Mouse (Mus musculus): Measurements from ENCODE around the gene Rpp25l. TPM values are rescaled to one million over a fixed set of nuclear protein-coding genes. Genes with fewer than 3 reads are reported as not detected.

Rpp25l gene
- polyA plus RNA-seq, 1 experiment from 2014 or later = 38.0 TPM

DNA sequence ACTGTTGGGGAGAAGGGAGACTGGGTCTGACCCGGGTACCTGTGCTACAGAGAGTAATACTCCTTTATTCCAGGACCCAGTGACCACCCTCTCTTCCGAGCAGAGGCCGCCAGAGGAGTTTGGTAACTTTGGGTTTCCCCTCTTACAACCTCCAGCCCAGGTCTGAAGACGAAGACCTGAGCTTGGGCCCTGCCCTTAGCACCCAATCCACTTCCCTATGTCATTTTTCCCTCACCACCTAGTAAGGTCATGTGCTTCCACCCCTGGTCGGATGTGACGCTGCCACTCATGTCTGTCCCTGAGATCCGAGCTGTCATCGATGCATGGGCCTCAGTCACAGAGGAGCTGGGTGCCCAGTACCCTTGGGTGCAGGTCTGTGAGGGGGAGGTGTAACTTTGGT lies 43.1 kb upstream of the Rpp25l start:
- H3K36me3 ChIP-seq (ENCODE audit: control insufficient read depth, insufficient read depth, low read length) = peaks cover 5% of the 10 kb centered on the region; the same call in 1 of the 2 replicates
- H3K27ac ChIP-seq (replicated peaks) = no peak overlapping the region
- ATAC-seq (ENCODE audit: low FRiP score, low TSS enrichment) = no peak
- H3K9ac ChIP-seq (ENCODE audit: low read length) = 0 out of 2 replicates have a peak overlapping the region, but pooled peaks have one; percentile 80
- peak overlapping the region; percentile 82 for H3K4me2 ChIP-seq (replicated peaks; ENCODE audit: low read depth)
- no peaks in the 10 kb centered on the region for H3K27me3 ChIP-seq (ENCODE audit: control insufficient read depth, insufficient read depth, low read length)
- no peak for DNase-seq (ENCODE audit: low spot score)
- H3K4me1 ChIP-seq (replicated peaks; ENCODE audit: control insufficient read depth, insufficient read depth) = peaks cover 8% of the 10 kb centered on the region; the same call in 1 of the 2 replicates
- 73% methylated on average over 8 of the region's 8 CpGs for WGBS
- H3K4me3 ChIP-seq (ENCODE audit: low read depth, low read length) = peak overlapping the region; percentile 72
- TF ChIP-seq CTCF (IDR thresholded peaks at IDR 0.05; ENCODE audit: low read depth) (no peak), EP300 (optimal IDR thresholded peaks at IDR 0.05) (no peak)
- H3K9me3 ChIP-seq (ENCODE audit: control insufficient read depth, low read length) = no peaks in the 10 kb centered on the region

DNA sequence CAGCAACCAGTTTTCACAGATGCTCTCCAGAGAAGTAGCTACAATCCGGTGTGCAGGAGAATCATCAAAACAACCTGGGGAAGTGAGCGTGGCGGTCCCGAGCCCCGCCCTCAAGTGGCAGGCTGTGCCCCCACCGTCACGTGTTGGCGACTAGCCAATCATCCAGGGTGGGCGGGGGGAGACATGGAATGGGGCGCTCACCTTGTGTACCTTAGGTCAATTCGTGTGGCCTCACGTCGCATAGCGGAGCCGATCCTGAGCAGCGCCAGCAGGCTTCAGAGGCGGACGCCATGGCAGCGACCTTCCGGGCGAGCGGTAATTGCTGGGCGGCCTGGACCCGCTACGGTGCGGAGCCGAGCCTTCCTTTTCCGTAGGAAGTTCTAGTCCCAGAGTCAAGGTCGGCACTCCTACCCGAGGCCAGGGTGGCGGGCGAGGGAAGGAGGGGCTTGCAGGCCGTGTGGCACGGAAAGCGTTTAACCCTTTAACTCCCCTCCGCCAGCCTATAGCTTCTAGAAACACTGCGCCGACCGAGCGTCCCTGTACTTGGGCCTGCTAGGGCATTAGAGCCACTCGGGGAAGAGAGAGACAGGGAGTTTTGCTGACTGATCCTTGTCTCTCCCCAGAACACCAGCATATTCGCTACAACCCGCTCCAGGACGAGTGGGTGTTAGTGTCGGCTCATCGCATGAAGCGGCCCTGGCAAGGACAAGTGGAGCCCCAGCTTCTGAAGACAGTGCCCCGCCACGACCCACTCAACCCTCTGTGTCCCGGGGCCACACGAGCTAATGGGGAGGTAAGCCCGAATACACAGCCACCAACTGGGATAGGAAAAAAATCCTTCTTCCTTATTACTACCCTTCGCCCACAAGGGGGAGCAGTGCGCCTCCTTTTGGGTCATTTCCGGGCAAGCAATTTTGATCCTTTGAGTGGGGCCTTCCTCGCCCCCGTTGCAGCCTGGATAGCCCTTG lies 42.3 kb upstream of the Rpp25l start, which contains the start of gene Sigmar1:
Sigmar1 (minus strand) TSS at position 820 of the 968 bp plus-strand sequence.
- peak within 1 kb of the TSS; percentile 82 for H3K4me2 ChIP-seq (replicated peaks; ENCODE audit: low read depth)
- no peaks in the 10 kb centered on the region for H3K27me3 ChIP-seq (ENCODE audit: control insufficient read depth, insufficient read depth, low read length)
- ATAC-seq (ENCODE audit: low FRiP score, low TSS enrichment) (peak; percentile 73), DNase-seq (ENCODE audit: low spot score) (peak; percentile 91)
- H3K27ac ChIP-seq (replicated peaks) = peak within 1 kb of the TSS; percentile 86
- TF ChIP-seq CTCF (IDR thresholded peaks at IDR 0.05; ENCODE audit: low read depth) (peak; percentile 93), EP300 (optimal IDR thresholded peaks at IDR 0.05) (no peak)
- peaks cover 5% of the 10 kb centered on the region; the same call in 1 of the 2 replicates for H3K36me3 ChIP-seq (ENCODE audit: control insufficient read depth, insufficient read depth, low read length)
- H3K9ac ChIP-seq (ENCODE audit: low read length) = peak within 1 kb of the TSS; percentile 80
- peak within 1 kb of the TSS; percentile 72 for H3K4me3 ChIP-seq (ENCODE audit: low read depth, low read length)
- H3K4me1 ChIP-seq (replicated peaks; ENCODE audit: control insufficient read depth, insufficient read depth) = peaks cover under 1% of the 10 kb centered on the region; the same call in 1 of the 2 replicates
- H3K9me3 ChIP-seq (ENCODE audit: control insufficient read depth, low read length) = no peaks in the 10 kb centered on the region
- under 1% methylated on average over 54 of the region's 57 CpGs for WGBS

DNA sequence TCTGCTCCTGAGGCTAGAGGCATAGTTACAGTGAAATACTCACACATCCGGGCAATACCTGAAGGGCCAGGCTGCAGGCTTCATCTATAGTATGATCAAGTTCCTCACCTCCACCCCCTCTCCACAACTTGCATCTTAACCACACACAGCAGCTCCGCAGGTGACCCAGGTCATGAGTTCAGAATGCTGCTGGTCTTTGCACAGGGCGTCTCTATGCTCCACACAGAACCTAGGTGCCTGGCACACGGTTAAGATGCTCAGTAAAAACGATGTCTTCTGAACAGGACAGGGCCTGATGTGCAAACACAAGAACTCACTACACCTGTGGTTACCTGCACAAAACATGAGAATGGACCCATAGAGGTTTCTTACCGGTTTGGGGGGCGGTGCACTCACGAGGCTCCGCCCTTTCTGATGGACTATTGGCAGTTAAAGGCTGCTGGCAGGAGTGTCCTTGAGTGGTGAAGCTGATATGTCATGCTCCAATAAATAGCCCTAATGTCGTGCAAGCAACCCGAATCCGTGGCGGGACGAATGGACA lies 41.5 kb upstream of the Rpp25l start, which contains the start of gene Galt:
Galt (plus strand) TSS at position 432 of the 541 bp plus-strand sequence.
- DNase-seq (ENCODE audit: low spot score) (no peak), ATAC-seq (ENCODE audit: low FRiP score, low TSS enrichment) (peak; percentile 68)
- TF ChIP-seq CTCF (IDR thresholded peaks at IDR 0.05; ENCODE audit: low read depth) = no peak
- TF ChIP-seq EP300 (optimal IDR thresholded peaks at IDR 0.05) = no peak
- Histone ChIP-seq H3K27me3 (ENCODE audit: control insufficient read depth, insufficient read depth, low read length) (no peaks in the 10 kb centered on the region), H3K27ac (replicated peaks) (peak within 1 kb of the TSS; percentile 86), H3K4me3 (ENCODE audit: low read depth, low read length) (peak within 1 kb of the TSS; percentile 72), H3K36me3 (ENCODE audit: control insufficient read depth, insufficient read depth, low read length) (peaks cover 5% of the 10 kb centered on the region; the same call in 1 of the 2 replicates), H3K4me2 (replicated peaks; ENCODE audit: low read depth) (peak within 1 kb of the TSS; percentile 82), H3K4me1 (replicated peaks; ENCODE audit: control insufficient read depth, insufficient read depth) (no peaks in the 10 kb centered on the region; the same call in 1 of the 2 replicates), H3K9ac (ENCODE audit: low read length) (peak within 1 kb of the TSS; percentile 80), H3K9me3 (ENCODE audit: control insufficient read depth, low read length) (no peaks in the 10 kb centered on the region)
- WGBS = 13% methylated on average over 14 of the region's 14 CpGs

DNA sequence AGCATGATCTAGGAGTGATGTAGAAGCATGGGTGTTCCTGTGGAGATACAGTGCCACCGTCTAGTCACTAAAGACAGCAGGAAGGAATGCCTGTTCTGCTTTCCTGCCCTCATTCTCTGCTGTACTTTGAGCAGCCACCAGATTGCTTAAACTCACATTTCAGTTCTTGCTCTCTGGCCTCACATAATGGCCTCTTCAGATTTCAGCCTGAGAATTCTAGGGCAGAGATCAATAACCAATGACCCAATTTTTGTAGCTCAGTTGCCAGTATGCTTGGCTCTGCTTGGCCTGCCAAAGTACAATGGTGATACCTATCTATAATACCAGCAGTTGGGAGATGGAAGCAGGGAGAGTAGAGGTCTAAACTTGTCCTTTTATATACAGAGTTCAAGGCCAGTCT lies 31.7 kb upstream of the Rpp25l start:
- Histone ChIP-seq H3K9ac (ENCODE audit: low read length) (no peak overlapping the region), H3K36me3 (ENCODE audit: control insufficient read depth, insufficient read depth, low read length) (no peaks in the 10 kb centered on the region), H3K4me3 (ENCODE audit: low read depth, low read length) (no peak overlapping the region), H3K27me3 (ENCODE audit: control insufficient read depth, insufficient read depth, low read length) (no peaks in the 10 kb centered on the region), H3K27ac (replicated peaks) (no peak overlapping the region), H3K4me2 (replicated peaks; ENCODE audit: low read depth) (no peak overlapping the region), H3K4me1 (replicated peaks; ENCODE audit: control insufficient read depth, insufficient read depth) (peaks cover 4% of the 10 kb centered on the region; the same call in 1 of the 2 replicates), H3K9me3 (ENCODE audit: control insufficient read depth, low read length) (no peaks in the 10 kb centered on the region)
- TF ChIP-seq EP300 (optimal IDR thresholded peaks at IDR 0.05) (no peak), CTCF (IDR thresholded peaks at IDR 0.05; ENCODE audit: low read depth) (no peak)
- ATAC-seq (ENCODE audit: low FRiP score, low TSS enrichment) = no peak
- DNase-seq (ENCODE audit: low spot score) = no peak
- whole genome bisulfite sequencing = 83% methylated on average over 1 of the region's 1 CpGs

DNA sequence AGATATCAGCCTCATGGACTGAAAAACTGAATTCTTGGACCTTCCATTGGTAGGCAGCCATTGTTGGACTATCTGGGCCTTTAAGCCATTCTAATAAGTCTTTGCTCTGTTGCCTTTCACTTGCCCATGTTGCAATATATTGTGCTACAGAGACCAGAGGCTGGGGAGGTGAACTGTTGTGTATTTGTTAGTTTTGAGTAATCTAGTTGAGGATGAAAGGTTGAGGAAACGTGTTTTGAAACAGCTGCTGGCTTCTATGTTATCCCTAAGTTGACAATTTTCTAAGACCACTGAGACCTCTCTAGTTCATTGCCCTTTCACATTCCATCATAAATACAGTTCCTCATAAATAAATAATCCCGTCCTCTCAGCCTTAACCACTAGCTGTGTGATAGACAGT lies 30.8 kb upstream of the Rpp25l start:
- ATAC-seq (ENCODE audit: low FRiP score, low TSS enrichment) (no peak), DNase-seq (ENCODE audit: low spot score) (no peak)
- TF ChIP-seq CTCF (IDR thresholded peaks at IDR 0.05; ENCODE audit: low read depth) (no peak), EP300 (optimal IDR thresholded peaks at IDR 0.05) (no peak)
- Histone ChIP-seq H3K27ac (replicated peaks) (no peak overlapping the region), H3K4me1 (replicated peaks; ENCODE audit: control insufficient read depth, insufficient read depth) (peaks cover 4% of the 10 kb centered on the region; the same call in 1 of the 2 replicates), H3K36me3 (ENCODE audit: control insufficient read depth, insufficient read depth, low read length) (no peaks in the 10 kb centered on the region), H3K27me3 (ENCODE audit: control insufficient read depth, insufficient read depth, low read length) (no peaks in the 10 kb centered on the region), H3K9ac (ENCODE audit: low read length) (no peak overlapping the region), H3K4me2 (replicated peaks; ENCODE audit: low read depth) (no peak overlapping the region), H3K9me3 (ENCODE audit: control insufficient read depth, low read length) (no peaks in the 10 kb centered on the region), H3K4me3 (ENCODE audit: low read depth, low read length) (no peak overlapping the region)
- 58% methylated on average over 2 of the region's 2 CpGs for WGBS
